Mouse (Mus musculus): ENCODE results near the gene Hdac9.
"Not testable (repeated sequence)": the region's sequence is repeated elsewhere in the genome, so short reads cannot be mapped to it uniquely, and the experiment has no call there.

Hdac9 gene

GRCm38 (mm10) chr12:34087292-34087942, 829.5 kb downstream of the Hdac9 start:
- no peak for DNase-seq (ENCODE audit: low spot score)

- no peak for DNase-seq (ENCODE audit: low spot score)
These were observed 839.9 kb downstream of the Hdac9 start for GRCm38 (mm10) chr12:34076981-34077380.

GRCm38 (mm10) chr12:34075805-34076509, 840.9 kb downstream of the Hdac9 start:
- DNase-seq (ENCODE audit: low spot score), result no peak

- no peak for DNase-seq (ENCODE audit: low spot score)
These were observed 864.4 kb downstream of the Hdac9 start for GRCm38 (mm10) chr12:34052508-34052907.

- DNase-seq (ENCODE audit: low spot score), result no peak
These were observed 864.9 kb downstream of the Hdac9 start for GRCm38 (mm10) chr12:34052036-34052435.

GRCm38 (mm10) chr12:34051112-34051511, 865.8 kb downstream of the Hdac9 start:
- no peak for DNase-seq (ENCODE audit: low spot score)

- no peak for DNase-seq (ENCODE audit: low spot score)
These were observed 875.9 kb downstream of the Hdac9 start for GRCm38 (mm10) chr12:34040949-34041348.

GRCm38 (mm10) chr12:34040061-34040460, 876.8 kb downstream of the Hdac9 start:
- no peak for DNase-seq (ENCODE audit: low spot score)

- DNase-seq (ENCODE audit: low spot score), result not testable (repeated sequence)
These were observed 907.1 kb downstream of the Hdac9 start for GRCm38 (mm10) chr12:34009796-34010195.
